Mouse (Mus musculus) mature B cell (primary cell): Measurements from ENCODE around the gene Them4.
"Not testable (repeated sequence)": the region's sequence is repeated elsewhere in the genome, so short reads cannot be mapped to it uniquely, and the experiment has no call there.

Source experiments
- in situ Hi-C: fragments of 300-500 bp; cut with MboI; formaldehyde crosslinking; loops from 2 replicates; pipeline ENCODE4 v1.14.3; 2019

The Them4 gene

GRCm38 (mm10) chr3:94309633-94310363, at the start of gene Them4:
Gene Them4 (plus strand): TSS chr3:94310089.
- in situ Hi-C loops: no loop called here

GRCm38 (mm10) chr3:94260598-94260997, 49.3 kb upstream of the Them4 start:
- in situ Hi-C loops: no loop called here

- in situ Hi-C loops: not testable (repeated sequence)
Measured at GRCm38 (mm10) chr3:94263736-94264135, 46.2 kb upstream of the Them4 start, which contains the start of gene Gm4778. Gene Gm4778 (plus strand): TSS chr3:94264036.

GRCm38 (mm10) chr3:94275991-94276390, 33.9 kb upstream of the Them4 start:
- in situ Hi-C loops: no loop called here

GRCm38 (mm10) chr3:94305457-94305856, 4.4 kb upstream of the Them4 start:
- in situ Hi-C loops: no loop called here

- in situ Hi-C loops: no loop called here
Measured at GRCm38 (mm10) chr3:94306975-94307374, 2.9 kb upstream of the Them4 start.

- in situ Hi-C loops: no loop called here
Measured at GRCm38 (mm10) chr3:94310491-94310890, 602 bp downstream of the Them4 start.

GRCm38 (mm10) chr3:94310911-94311310, 1.0 kb downstream of the Them4 start:
- in situ Hi-C loops: no loop called here

- in situ Hi-C loops: no loop called here
Measured at GRCm38 (mm10) chr3:94311376-94311775, 1.5 kb downstream of the Them4 start.

- in situ Hi-C loops: no loop called here
Measured at GRCm38 (mm10) chr3:94328681-94329080, 18.8 kb downstream of the Them4 start.

GRCm38 (mm10) chr3:94334442-94334841, 24.6 kb downstream of the Them4 start:
- in situ Hi-C loops: no loop called here

GRCm38 (mm10) chr3:94338522-94338921, 28.6 kb downstream of the Them4 start:
- in situ Hi-C loops: no loop called here

GRCm38 (mm10) chr3:94341959-94342422, 32.1 kb downstream of the Them4 start, which contains the start of gene Them5:
Gene Them5 (plus strand): TSS chr3:94342099.
- in situ Hi-C loops: no loop called here

- in situ Hi-C loops: no loop called here
Measured at GRCm38 (mm10) chr3:94342552-94342951, 32.7 kb downstream of the Them4 start.

GRCm38 (mm10) chr3:94344182-94344581, 34.3 kb downstream of the Them4 start:
- in situ Hi-C loops: no loop called here

- in situ Hi-C loops: no loop called here
Measured at GRCm38 (mm10) chr3:94344897-94345296, 35.0 kb downstream of the Them4 start.

GRCm38 (mm10) chr3:94348146-94348545, 38.3 kb downstream of the Them4 start:
- in situ Hi-C loops: no loop called here

- in situ Hi-C loops: no loop called here
Measured at GRCm38 (mm10) chr3:94360812-94361211, 50.9 kb downstream of the Them4 start.

GRCm38 (mm10) chr3:94362138-94362537, 52.2 kb downstream of the Them4 start, which contains the start of gene C2cd4d:
Gene C2cd4d (plus strand): TSS chr3:94362438.
- in situ Hi-C loops: no loop called here

GRCm38 (mm10) chr3:94363291-94364153, 53.6 kb downstream of the Them4 start:
- in situ Hi-C loops: no loop called here

- in situ Hi-C loops: no loop called here
Measured at GRCm38 (mm10) chr3:94364154-94364526, 54.3 kb downstream of the Them4 start.

- in situ Hi-C loops: no loop called here
Measured at GRCm38 (mm10) chr3:94366761-94367160, 56.9 kb downstream of the Them4 start.

- in situ Hi-C loops: no loop called here
Measured at GRCm38 (mm10) chr3:94367511-94367910, 57.6 kb downstream of the Them4 start.
